Mouse (Mus musculus) forebrain, embryonic 15.5 days (tissue): ENCODE data around the gene Vps18. TPM values are rescaled to one million over a fixed set of nuclear protein-coding genes. Genes with fewer than 3 reads are reported as not detected.

ENCODE experiments used
- ATAC-seq: fragments of 200-750 bp; cut with Nextera tagmentation; replicated peaks from 2 replicates; pipeline ENCODE4 v1.8.0; 2017; ENCODE audit warnings: mild to moderate bottlenecking, moderate TSS enrichment, moderate library complexity
- H3K27ac ChIP-seq: fragments of 300-500 bp; sonication (generic); replicated peaks from 2 replicates; pipeline ENCODE4 v1.5.1; 2015; ENCODE audit warnings: mild to moderate bottlenecking, inconsistent platforms
- H3K27me3 ChIP-seq: fragments of 300-500 bp; sonication (generic); 2 replicates; pipeline ENCODE4 v1.6.1; 2015; ENCODE audit warnings: inconsistent platforms
- H3K36me3 ChIP-seq: fragments of 300-500 bp; sonication (generic); 2 replicates; pipeline ENCODE4 v1.6.1; 2015; ENCODE audit warnings: mild to moderate bottlenecking, inconsistent platforms
- H3K4me1 ChIP-seq: fragments of 300-500 bp; sonication (generic); 2 replicates; pipeline ENCODE4 v1.6.1; 2015; ENCODE audit warnings: inconsistent platforms
- H3K4me2 ChIP-seq: fragments of 300-500 bp; sonication (generic); replicated peaks from 2 replicates; pipeline ENCODE4 v1.6.1; 2015; ENCODE audit warnings: mild to moderate bottlenecking, inconsistent platforms
- H3K4me3 ChIP-seq: fragments of 300-500 bp; sonication (generic); 2 replicates; pipeline ENCODE4 v1.5.1; 2015; ENCODE audit warnings: mild to moderate bottlenecking, inconsistent platforms
- H3K9ac ChIP-seq: fragments of 300-500 bp; sonication (generic); replicated peaks from 2 replicates; pipeline ENCODE4 v1.6.1; 2015; ENCODE audit warnings: mild to moderate bottlenecking, inconsistent platforms
- H3K9me3 ChIP-seq: fragments of 300-500 bp; sonication (generic); 2 replicates; pipeline ENCODE4 v1.6.1; 2016; ENCODE audit warnings: inconsistent platforms
- WGBS: fragments of 180-500 bp; shearing (Covaris S2); methylation state at CpG from one replicate; pipeline ENCODE4 v1.1.7; 2015; ENCODE audit warnings: mixed read lengths; 5-methylcytosine and 5-hydroxymethylcytosine counted together
- polyA plus RNA-seq: library from polyadenylated mRNA; unstranded; fragments of >200 nt; fragmentation: Nextera tagmentation; extraction: Ambion mirVana; gene quantifications from 2 replicates; pipeline ENCODE4 v1.2.1, GENCODE M21; 2015

The Vps18 gene
- polyA plus RNA-seq, result 30.2 and 31.1 TPM in 2 replicates

DNA sequence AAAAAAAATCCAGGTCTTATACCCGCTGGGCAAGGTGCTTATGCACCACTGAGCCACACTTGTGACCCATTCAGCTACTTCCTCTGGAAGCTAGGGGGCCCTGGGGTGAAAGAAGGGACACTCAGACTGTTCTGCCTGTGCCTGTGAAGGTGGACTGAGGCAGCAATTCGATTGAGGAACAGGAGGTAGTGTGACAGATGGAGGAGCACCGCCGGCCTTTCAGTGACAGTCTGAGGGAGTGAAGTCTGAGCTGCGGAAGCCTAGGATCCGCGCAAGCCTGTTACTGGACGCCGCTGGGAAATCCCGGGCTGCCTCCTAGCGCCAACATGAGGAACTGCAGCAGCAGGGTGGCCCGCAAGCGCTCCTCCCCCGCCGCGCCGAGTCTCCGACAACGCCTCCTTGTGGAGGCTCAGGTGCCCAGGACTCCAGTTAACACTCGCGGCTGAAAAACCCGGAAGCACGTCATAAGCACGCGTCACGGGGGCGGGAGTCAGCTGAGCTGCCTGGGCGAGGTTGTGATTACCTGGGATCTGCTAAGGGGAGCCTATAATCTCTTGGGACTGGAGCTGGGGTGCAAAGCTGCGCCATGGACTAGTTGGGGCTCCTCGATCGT lies at the start of gene Vps18:
Vps18 (plus strand) TSS at position 471 of the 613 bp plus-strand sequence.
- Histone ChIP-seq H3K36me3 (peaks cover 19% of the 10 kb centered on the region), H3K4me1 (peaks cover 21% of the 10 kb centered on the region), H3K9ac (peak within 1 kb of the TSS; percentile 70), H3K27ac (peak within 1 kb of the TSS; percentile 76), H3K27me3 (no peaks in the 10 kb centered on the region), H3K4me2 (peak within 1 kb of the TSS; percentile 73), H3K4me3 (peak within 1 kb of the TSS; percentile 76), H3K9me3 (no peaks in the 10 kb centered on the region)
- peak; percentile 97 for ATAC-seq
- WGBS, result under 1% methylated on average over 29 of the region's 31 CpGs

DNA sequence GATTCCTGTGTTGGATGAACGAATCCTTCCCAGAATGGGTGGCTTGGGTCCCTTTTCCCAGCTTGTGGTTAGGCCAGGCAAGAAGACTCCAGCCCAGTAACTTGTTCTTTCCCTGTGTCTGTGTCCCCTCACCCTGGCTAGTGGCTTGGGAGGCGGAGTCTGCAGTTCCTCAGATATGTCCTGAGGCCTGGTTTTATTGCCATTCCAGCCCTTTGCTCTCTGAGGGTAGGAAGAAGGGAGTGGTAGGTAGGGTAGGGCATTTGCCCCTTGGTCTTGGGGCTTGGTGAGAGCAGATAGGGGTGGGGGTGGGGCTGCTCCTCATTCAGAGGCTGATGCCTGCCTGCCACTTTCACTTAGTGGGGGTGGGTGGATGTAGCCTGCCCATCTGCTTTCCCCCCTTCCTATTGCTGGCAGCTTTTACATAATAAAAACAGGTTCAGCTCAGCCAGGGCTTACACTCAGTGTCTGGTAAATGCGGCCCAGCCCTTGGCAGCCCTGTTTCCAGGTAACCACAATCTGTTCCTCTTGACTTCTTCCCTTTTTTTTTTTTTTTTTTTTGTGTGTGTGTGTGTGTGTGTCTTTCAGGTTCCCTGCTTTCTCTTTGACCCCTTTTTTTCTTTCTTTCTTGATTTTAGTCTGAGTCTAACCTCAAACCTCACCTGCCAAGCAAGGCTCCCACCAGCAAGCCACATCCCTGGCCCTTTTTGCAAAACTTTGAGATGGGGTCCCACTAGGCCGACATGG lies 48.3 kb upstream of the Vps18 start:
- H3K27ac ChIP-seq, result no peak overlapping the region
- peaks cover 50% of the 10 kb centered on the region for H3K27me3 ChIP-seq
- no peaks in the 10 kb centered on the region for H3K36me3 ChIP-seq
- H3K4me2 ChIP-seq, result no peak overlapping the region
- no peak overlapping the region for H3K4me3 ChIP-seq
- H3K9me3 ChIP-seq, result no peaks in the 10 kb centered on the region
- 72% methylated on average over 4 of the region's 4 CpGs for WGBS
- ATAC-seq, result no peak
- H3K9ac ChIP-seq, result no peak overlapping the region
- H3K4me1 ChIP-seq, result peaks cover 14% of the 10 kb centered on the region

DNA sequence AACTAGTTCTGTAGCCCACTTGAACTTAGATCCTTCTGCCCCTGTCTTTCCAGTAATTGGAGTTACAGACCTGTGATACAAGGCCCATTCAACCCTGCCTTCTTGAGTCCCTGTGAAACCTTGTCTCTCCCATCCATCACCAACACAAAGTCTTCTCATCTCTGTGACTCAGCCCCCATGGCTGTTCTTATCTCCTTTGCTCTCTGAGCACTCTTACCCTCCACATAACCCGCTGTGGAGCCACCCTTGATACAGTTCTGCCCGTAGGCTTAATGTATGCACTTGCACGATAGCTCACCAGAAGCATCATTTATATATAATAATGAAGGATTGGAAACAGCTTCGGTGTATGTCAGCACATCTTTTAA lies 47.7 kb upstream of the Vps18 start:
- no peak for ATAC-seq
- Histone ChIP-seq H3K9ac (no peak overlapping the region), H3K27ac (no peak overlapping the region), H3K9me3 (no peaks in the 10 kb centered on the region), H3K4me2 (no peak overlapping the region), H3K27me3 (peaks cover 44% of the 10 kb centered on the region), H3K4me1 (peaks cover 14% of the 10 kb centered on the region), H3K4me3 (no peak overlapping the region), H3K36me3 (no peaks in the 10 kb centered on the region)
- WGBS, result 90% methylated on average over 4 of the region's 4 CpGs

DNA sequence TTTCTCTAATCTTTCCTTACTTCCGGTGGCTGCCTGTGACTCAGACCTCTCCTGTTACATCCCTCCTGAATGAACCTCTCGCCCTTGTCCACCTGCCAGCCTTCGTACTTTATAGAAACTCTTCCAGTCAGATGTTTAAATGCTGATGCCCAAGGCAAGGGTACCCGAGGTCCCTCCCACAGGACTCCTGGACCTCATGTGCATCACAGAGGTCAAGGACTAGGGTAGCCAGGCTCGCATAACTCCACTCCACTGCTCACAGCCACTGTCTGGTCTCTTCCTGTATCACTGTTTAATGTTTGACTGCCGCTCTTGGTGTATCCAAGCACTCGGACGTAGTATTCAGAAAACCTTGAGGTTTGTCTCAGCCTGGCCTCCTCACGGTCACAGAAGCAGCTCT lies 46.0 kb upstream of the Vps18 start:
- Histone ChIP-seq H3K4me2 (no peak overlapping the region), H3K4me3 (no peak overlapping the region), H3K9me3 (no peaks in the 10 kb centered on the region), H3K4me1 (peaks cover 5% of the 10 kb centered on the region; the same call in 1 of the 2 replicates), H3K9ac (no peak overlapping the region), H3K27me3 (peaks cover 27% of the 10 kb centered on the region), H3K36me3 (no peaks in the 10 kb centered on the region), H3K27ac (no peak overlapping the region)
- 85% methylated on average over 9 of the region's 9 CpGs for WGBS
- ATAC-seq, result no peak

DNA sequence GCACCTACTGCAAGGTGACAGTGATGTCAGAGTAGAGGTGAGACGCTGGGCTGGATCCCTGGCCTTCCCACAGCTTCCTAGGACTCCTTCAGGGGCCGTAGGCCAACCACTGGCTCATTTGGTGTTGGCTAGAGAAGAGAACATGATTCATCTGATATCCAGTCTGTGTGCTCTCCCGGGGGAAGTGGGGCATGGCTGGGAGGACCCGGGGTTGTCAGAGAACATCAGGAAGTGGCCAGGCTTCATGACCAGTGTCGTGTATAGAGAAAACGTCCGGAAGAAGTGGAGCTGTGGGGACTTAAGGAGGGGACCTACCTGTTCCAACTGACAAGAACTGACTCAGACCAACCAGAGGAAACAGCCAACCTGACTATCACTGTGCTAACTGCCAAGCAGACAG lies 43.3 kb upstream of the Vps18 start:
- Histone ChIP-seq H3K4me3 (no peak overlapping the region), H3K27ac (no peak overlapping the region), H3K27me3 (0 out of 2 replicates have a peak, but pooled peaks cover 3% of the 10 kb centered on the region), H3K9ac (no peak overlapping the region), H3K4me2 (no peak overlapping the region), H3K9me3 (no peaks in the 10 kb centered on the region), H3K36me3 (no peaks in the 10 kb centered on the region), H3K4me1 (no peaks in the 10 kb centered on the region)
- ATAC-seq, result no peak
- 81% methylated on average over 7 of the region's 7 CpGs for WGBS

DNA sequence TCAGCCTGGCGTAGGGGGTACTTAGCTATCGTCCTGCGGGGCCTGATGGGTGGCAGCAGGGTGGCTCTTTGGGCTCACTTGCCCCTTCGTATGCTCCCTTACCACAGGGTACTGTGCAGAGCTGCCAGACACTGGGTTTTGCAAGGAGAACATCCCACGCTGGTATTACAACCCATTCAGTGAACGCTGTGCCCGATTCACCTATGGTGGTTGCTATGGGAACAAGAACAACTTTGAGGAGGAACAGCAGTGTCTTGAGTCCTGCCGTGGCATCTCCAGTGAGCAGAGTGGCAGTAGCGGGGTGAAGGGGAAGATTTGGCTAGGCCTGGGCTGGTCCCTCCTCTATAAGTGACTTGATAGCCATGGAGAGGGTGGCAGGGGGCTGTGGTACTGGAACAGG lies 40.6 kb upstream of the Vps18 start:
- Histone ChIP-seq H3K27me3 (0 out of 2 replicates have a peak, but pooled peaks cover 3% of the 10 kb centered on the region), H3K36me3 (no peaks in the 10 kb centered on the region), H3K4me2 (no peak overlapping the region), H3K4me1 (no peaks in the 10 kb centered on the region), H3K9me3 (no peaks in the 10 kb centered on the region), H3K4me3 (no peak overlapping the region), H3K9ac (no peak overlapping the region), H3K27ac (no peak overlapping the region)
- 79% methylated on average over 9 of the region's 9 CpGs for WGBS
- ATAC-seq, result no peak

DNA sequence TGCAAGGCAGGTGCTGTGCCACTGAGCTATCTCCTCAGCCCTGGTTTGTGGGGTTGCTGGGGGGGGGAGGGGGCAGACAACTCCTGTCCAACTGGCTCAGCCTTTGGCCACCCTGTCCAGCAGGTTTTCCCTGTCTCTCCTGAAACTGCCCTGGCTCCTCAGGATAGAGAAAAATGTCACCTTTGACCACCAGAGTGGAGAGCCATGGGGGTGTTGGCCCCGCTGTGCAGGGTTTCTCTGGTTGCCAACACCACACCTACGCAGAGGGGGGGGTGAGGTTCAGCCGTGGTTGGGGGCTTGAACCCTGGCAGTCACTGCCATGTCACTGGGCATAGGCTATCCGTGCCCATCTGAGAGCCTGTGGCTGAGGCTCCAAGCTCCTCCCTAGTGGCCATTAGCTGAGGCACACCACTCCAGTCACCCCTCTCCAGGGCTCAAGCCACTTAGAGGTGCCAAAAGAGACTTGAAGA lies 38.9 kb upstream of the Vps18 start:
- Histone ChIP-seq H3K27me3 (peaks cover 6% of the 10 kb centered on the region; the same call in 1 of the 2 replicates), H3K4me3 (no peak overlapping the region), H3K27ac (no peak overlapping the region), H3K36me3 (no peaks in the 10 kb centered on the region), H3K9me3 (no peaks in the 10 kb centered on the region), H3K4me2 (no peak overlapping the region), H3K4me1 (no peaks in the 10 kb centered on the region), H3K9ac (no peak overlapping the region)
- ATAC-seq, result no peak
- WGBS, result 73% methylated on average over 4 of the region's 4 CpGs

DNA sequence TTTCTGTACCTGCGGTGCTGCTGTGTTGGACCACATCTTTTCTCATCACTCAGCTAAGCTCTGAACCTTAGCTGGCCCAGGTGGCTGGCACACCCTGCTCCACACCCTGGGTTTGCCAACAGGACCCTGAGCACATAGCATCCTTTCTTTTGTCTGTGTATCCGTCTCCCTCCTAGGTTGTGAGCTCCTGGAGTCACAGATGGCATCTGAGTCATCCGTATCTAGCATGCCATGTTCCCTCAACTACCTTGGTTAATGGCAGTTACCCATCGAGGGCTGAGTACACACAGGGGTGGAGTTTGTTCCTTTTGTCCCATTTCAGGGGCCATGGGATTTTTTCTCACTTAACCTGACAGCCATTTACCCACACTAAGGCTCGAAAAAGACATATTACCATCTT lies 38.2 kb upstream of the Vps18 start:
- no peak overlapping the region for H3K4me2 ChIP-seq
- H3K4me3 ChIP-seq, result no peak overlapping the region
- H3K4me1 ChIP-seq, result no peaks in the 10 kb centered on the region
- H3K36me3 ChIP-seq, result no peaks in the 10 kb centered on the region
- no peaks in the 10 kb centered on the region for H3K9me3 ChIP-seq
- H3K9ac ChIP-seq, result no peak overlapping the region
- 64% methylated on average over 5 of the region's 5 CpGs for WGBS
- ATAC-seq, result 0 out of 2 replicates have a peak, but pooled peaks have one; percentile 13
- H3K27ac ChIP-seq, result no peak overlapping the region
- H3K27me3 ChIP-seq, result peaks cover 7% of the 10 kb centered on the region

DNA sequence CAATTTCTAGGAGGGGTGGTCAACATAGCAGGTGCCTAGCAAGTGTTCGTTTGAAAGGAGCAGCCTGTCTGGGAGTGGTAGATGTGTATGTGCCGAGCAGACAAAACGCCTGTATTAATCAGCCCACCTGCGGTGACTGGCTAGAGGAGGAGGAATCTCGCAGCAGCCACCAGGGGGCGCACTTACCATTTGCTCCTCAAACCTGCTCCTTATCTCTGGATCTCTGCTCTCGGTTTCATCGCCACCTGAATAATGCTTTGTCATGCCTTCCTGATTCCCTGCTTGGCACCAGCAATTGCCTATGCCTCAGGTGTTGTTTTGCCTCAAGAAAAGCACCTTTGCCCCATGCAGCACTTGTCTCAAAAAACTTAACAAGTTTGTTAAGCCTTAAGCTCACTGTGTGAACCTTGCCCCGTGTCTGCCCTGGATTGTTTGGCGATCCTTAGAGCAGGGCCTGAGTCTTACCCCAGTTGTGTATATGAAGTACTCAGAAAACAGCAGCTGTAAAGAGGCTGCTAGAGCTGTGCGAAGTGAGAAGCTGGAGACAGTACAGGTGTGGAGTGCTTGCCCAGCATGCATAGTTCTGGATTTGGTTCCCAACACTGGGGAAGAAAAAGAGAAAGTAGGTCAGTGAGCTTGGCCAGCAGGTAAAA lies 37.6 kb upstream of the Vps18 start:
- Histone ChIP-seq H3K4me3 (no peak overlapping the region), H3K27ac (no peak overlapping the region), H3K4me1 (no peaks in the 10 kb centered on the region), H3K9me3 (no peaks in the 10 kb centered on the region), H3K27me3 (peaks cover 10% of the 10 kb centered on the region), H3K36me3 (no peaks in the 10 kb centered on the region), H3K4me2 (no peak overlapping the region), H3K9ac (no peak overlapping the region)
- WGBS, result 18% methylated on average over 11 of the region's 11 CpGs
- ATAC-seq, result peak; percentile 71; the same call in 1 of the 2 replicates

DNA sequence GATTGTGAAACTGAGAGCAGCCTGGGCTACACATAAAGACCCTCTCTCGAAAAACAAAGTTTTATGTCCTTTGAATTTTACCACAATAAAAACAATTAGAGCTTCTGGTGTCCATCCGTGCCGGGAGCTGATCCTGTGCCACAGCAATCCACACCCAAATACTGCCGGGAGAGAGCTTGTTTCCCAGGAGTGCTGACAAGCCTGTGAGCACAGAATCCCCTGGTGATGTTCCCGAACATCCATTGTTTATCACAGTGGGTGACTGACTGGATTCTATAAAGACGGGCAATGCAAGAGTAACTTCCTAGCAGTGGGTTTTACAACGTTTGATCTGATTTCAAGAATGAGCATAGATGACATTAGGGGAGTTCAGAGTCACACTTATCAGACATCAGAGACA lies 33.6 kb upstream of the Vps18 start:
- no peaks in the 10 kb centered on the region for H3K36me3 ChIP-seq
- H3K4me2 ChIP-seq, result no peak overlapping the region
- H3K9me3 ChIP-seq, result no peaks in the 10 kb centered on the region
- peaks cover 8% of the 10 kb centered on the region for H3K27me3 ChIP-seq
- H3K4me1 ChIP-seq, result no peaks in the 10 kb centered on the region
- H3K4me3 ChIP-seq, result no peak overlapping the region
- ATAC-seq, result no peak
- 5% methylated on average over 7 of the region's 7 CpGs for WGBS
- H3K27ac ChIP-seq, result no peak overlapping the region
- H3K9ac ChIP-seq, result no peak overlapping the region

DNA sequence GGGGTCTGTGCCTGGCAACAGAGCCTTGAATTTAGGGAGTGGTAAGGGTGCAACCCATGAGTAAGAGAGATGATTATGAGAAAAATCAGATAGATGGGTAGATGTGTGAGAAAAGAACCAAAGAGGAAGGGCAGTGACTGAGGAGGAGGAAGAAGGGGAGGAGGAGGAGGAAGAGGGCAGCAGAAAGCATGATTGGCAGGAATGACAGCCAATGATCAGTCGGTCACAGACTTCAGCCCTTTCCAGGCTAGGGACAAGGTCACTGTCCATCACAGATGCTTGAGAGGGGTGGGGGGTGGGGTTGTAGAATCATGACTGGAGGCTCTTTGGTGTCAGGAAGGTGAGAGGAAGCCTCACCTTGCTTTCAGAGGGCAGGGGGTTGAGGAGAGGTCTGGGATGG lies 28.0 kb upstream of the Vps18 start:
- 78% methylated on average over 1 of the region's 1 CpGs for WGBS
- no peaks in the 10 kb centered on the region for H3K9me3 ChIP-seq
- H3K27ac ChIP-seq, result no peak overlapping the region
- no peaks in the 10 kb centered on the region for H3K36me3 ChIP-seq
- ATAC-seq, result no peak
- no peak overlapping the region for H3K4me2 ChIP-seq
- H3K4me3 ChIP-seq, result no peak overlapping the region
- H3K27me3 ChIP-seq, result peaks cover 2% of the 10 kb centered on the region; the same call in 1 of the 2 replicates
- H3K9ac ChIP-seq, result no peak overlapping the region
- peaks cover 5% of the 10 kb centered on the region; the same call in 1 of the 2 replicates for H3K4me1 ChIP-seq

DNA sequence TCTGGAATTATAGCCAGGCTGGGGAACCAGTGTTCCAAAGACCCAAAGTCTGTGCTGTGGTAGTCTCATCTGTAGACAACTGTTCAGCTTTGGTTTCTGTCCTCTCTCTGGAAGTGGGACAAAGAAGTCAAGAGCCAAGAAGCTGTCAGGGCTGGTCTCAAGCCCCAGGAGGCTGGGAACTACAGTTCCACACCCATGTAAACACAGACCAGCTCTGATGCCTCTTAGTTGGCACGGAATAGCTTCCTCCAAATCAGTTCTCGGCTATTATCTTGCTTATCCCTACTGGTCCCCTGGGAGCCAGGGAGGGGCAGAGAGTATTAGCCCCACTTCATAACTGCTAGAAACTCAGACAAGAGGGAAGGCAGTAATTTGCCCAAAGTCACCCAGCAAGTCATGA lies 27.2 kb upstream of the Vps18 start:
- 47% methylated on average over 2 of the region's 2 CpGs for WGBS
- Histone ChIP-seq H3K4me3 (no peak overlapping the region), H3K36me3 (no peaks in the 10 kb centered on the region), H3K9ac (no peak overlapping the region), H3K4me2 (no peak overlapping the region), H3K27ac (no peak overlapping the region), H3K27me3 (no peaks in the 10 kb centered on the region), H3K9me3 (no peaks in the 10 kb centered on the region), H3K4me1 (peaks cover 5% of the 10 kb centered on the region; the same call in 1 of the 2 replicates)
- ATAC-seq, result no peak
